Mouse (Mus musculus) lung, postnatal 0 days (tissue): Measurements from ENCODE around the gene Mcur1. TPM values are rescaled to one million over a fixed set of nuclear protein-coding genes. Genes with fewer than 3 reads are reported as not detected.

ENCODE experiments used
- ATAC-seq: fragments of 200-750 bp; cut with Nextera tagmentation; 2 replicates; pipeline ENCODE4 v1.8.0; 2017; ENCODE audit warnings: moderate library complexity
- DNase-seq: peaks from one replicate; pipeline ENCODE4 v3.0.0-alpha.2; 2016; ENCODE audit warnings: low spot score
- H3K27ac ChIP-seq: fragments of 300-500 bp; sonication (generic); 2 replicates; pipeline ENCODE4 v1.5.1; 2014; ENCODE audit warnings: antibody characterized with exemption, mild to moderate bottlenecking, low read length, mixed read lengths
- H3K27me3 ChIP-seq: fragments of 300-500 bp; sonication (generic); replicated peaks from 2 replicates; pipeline ENCODE4 v1.6.1; 2014; ENCODE audit warnings: low read length, mixed read lengths; ENCODE audit not compliant: insufficient read depth
- H3K36me3 ChIP-seq: fragments of 300-500 bp; sonication (generic); 2 replicates; pipeline ENCODE4 v1.6.1; 2014; ENCODE audit warnings: low read length, mixed read lengths; ENCODE audit not compliant: insufficient read depth
- H3K4me1 ChIP-seq: fragments of 300-500 bp; sonication (generic); 2 replicates; pipeline ENCODE4 v1.6.1; 2014; ENCODE audit warnings: antibody characterized with exemption, low read depth, low read length, mixed read lengths; ENCODE audit not compliant: insufficient read depth
- H3K4me2 ChIP-seq: fragments of 300-500 bp; sonication (generic); replicated peaks from 2 replicates; pipeline ENCODE4 v1.6.1; 2014; ENCODE audit warnings: low read depth, mild to moderate bottlenecking, low read length, moderate library complexity, mixed read lengths
- H3K4me3 ChIP-seq: fragments of 300-500 bp; sonication (generic); 2 replicates; pipeline ENCODE4 v1.5.1; 2014; ENCODE audit warnings: low read depth, low read length
- H3K9ac ChIP-seq: fragments of 300-500 bp; sonication (generic); replicated peaks from 2 replicates; pipeline ENCODE4 v1.6.1; 2014; ENCODE audit warnings: low read depth, mild to moderate bottlenecking
- H3K9me3 ChIP-seq: fragments of 300-500 bp; sonication (generic); 2 replicates; pipeline ENCODE4 v1.6.1; 2016; ENCODE audit warnings: low read length, mixed read lengths
- CTCF ChIP-seq: IDR thresholded peaks from 2 replicates; pipeline ENCODE4 v1.5.1; 2016; ENCODE audit warnings: antibody characterized with exemption, mild to moderate bottlenecking
- EP300 ChIP-seq: IDR thresholded peaks from 2 replicates; pipeline ENCODE4 v1.6.1; 2016; ENCODE audit warnings: antibody characterized with exemption, mild to moderate bottlenecking, control low read depth
- WGBS: fragments of 180-500 bp; shearing (Covaris S2); extraction: QIAGEN DNeasy Blood & Tissue Kit; methylation state at CpG from one replicate; pipeline ENCODE4 v1.1.7; 2014; 5-methylcytosine and 5-hydroxymethylcytosine counted together
- polyA plus RNA-seq: library from polyadenylated mRNA; unstranded; fragments of >200 nt; fragmentation: Nextera tagmentation; extraction: Ambion mirVana; gene quantifications from 2 replicates; pipeline ENCODE4 v1.2.1, GENCODE M21; 2015

The Mcur1 gene
- polyA plus RNA-seq, 1 experiment from 2014 or later = 20.0 TPM

DNA sequence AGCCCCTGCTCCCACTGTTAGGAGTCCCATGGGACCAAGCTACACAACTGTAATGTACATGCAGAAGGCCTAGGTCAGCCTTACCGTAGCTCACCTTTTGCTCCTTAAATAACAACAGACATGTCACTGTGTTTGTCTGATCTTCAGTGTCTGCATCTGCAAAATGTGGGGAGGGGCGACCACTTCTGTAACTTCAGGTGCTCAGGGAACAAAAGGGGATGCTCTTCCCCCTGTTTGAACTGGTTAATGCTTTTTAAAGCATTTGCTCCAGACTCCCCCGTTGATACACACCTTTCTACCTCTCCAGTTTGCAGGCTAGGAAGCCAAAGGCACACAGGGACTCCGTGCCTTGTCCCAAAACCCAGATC, 59.5 kb downstream of the Mcur1 start:
- H3K36me3 ChIP-seq = no peaks in the 10 kb centered on the region
- no peak overlapping the region for H3K4me2 ChIP-seq
- TF ChIP-seq CTCF (no peak), EP300 (no peak)
- no peak for ATAC-seq
- no peak overlapping the region for H3K4me3 ChIP-seq
- WGBS = 91% methylated on average over 4 of the region's 4 CpGs
- DNase-seq = no peak
- no peak overlapping the region for H3K9ac ChIP-seq
- no peaks in the 10 kb centered on the region for H3K27me3 ChIP-seq
- no peaks in the 10 kb centered on the region for H3K9me3 ChIP-seq
- H3K27ac ChIP-seq = no peak overlapping the region
- peaks cover 6% of the 10 kb centered on the region; the same call in 1 of the 2 replicates for H3K4me1 ChIP-seq

DNA sequence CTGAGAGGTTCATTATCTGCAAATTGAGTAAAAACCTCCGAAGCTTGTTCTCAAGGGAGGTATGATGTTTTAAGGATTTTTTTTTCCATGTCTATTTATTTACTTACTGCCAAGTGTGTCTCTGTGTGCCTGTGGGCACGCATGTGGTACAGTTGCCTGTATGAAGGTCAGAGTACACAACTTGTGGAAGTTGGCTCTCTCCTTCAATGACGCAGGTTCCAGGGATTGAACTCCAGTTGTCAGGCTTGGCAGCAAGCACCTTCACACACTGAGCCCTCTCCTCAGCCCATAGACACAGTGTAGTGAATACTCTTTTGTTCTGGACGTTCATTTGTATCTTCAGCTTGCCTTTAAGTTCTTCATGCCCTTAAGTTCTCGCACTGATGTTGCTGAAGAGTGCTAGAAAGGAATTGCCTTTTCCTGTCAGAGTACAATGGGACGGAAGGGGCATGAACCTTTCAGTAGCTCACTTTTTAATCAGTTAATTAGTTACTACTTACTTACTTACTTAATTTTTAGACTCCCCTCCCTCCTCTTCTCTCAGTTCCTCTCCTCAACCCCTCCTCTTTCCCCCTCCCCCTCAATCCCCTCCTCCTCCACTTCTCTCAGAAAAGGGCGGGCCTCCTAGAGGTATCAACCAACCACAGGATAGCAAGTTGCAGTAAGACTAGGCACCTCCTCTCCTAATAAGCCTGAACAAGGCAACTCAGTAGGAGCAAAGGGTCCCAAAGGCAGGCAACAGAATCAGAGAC, 60.1 kb downstream of the Mcur1 start:
- no peak for ATAC-seq
- no peak overlapping the region for H3K4me3 ChIP-seq
- TF ChIP-seq EP300 (no peak), CTCF (no peak)
- 48% methylated on average over 7 of the region's 7 CpGs for WGBS
- H3K9ac ChIP-seq = no peak overlapping the region
- no peaks in the 10 kb centered on the region for H3K9me3 ChIP-seq
- no peaks in the 10 kb centered on the region for H3K36me3 ChIP-seq
- peaks cover 6% of the 10 kb centered on the region; the same call in 1 of the 2 replicates for H3K4me1 ChIP-seq
- 0 out of 2 replicates have a peak overlapping the region, but pooled peaks have one; percentile 47 for H3K27ac ChIP-seq
- no peaks in the 10 kb centered on the region for H3K27me3 ChIP-seq
- no peak overlapping the region for H3K4me2 ChIP-seq
- no peak for DNase-seq

DNA sequence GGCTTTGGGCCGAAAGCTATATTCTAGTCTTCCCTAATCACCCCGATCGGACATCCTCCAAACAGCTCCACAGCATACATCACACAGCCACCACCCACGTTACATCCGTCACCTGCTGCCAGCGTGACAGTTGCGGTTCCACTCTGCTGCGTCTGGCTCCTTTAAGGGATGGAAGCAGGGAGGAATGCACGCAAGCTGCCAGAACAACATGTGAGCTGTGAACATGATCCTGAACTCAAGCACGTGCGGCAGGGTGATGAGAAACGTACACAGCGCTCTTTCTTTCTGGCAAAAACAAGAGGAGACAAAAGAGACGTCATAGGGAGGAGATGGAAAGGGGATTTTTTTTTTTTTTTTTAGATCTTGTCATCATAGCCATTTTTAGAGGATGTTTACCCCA, 61.1 kb downstream of the Mcur1 start:
- peak; percentile 80 for DNase-seq
- no peak for TF ChIP-seq CTCF
- peak; percentile 59 for TF ChIP-seq EP300
- WGBS = 42% methylated on average over 14 of the region's 14 CpGs
- Histone ChIP-seq H3K27me3 (no peaks in the 10 kb centered on the region), H3K4me2 (no peak overlapping the region), H3K9me3 (no peaks in the 10 kb centered on the region), H3K36me3 (no peaks in the 10 kb centered on the region), H3K4me3 (no peak overlapping the region), H3K27ac (no peak overlapping the region), H3K4me1 (peaks cover 6% of the 10 kb centered on the region; the same call in 1 of the 2 replicates), H3K9ac (no peak overlapping the region)
- peak; percentile 51 for ATAC-seq

DNA sequence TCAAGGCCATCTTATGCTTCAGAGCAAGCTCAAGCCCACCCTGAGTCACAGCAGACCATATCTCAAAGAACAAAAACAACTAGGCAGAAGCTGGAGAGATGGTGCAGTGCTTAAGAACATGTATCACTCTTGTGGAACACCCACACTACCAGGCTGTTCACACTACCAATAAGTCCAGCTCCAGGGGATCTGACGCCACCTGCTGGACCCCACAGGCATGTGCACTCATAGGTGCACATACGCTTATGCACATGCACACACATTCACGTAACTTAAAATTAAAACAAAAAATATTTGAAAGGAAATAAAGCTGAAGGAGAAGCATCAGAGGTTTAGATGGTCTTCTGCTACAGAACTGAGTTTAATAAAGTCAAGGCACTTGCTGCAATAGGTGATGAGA, 62.2 kb downstream of the Mcur1 start:
- 99% methylated on average over 3 of the region's 3 CpGs for WGBS

DNA sequence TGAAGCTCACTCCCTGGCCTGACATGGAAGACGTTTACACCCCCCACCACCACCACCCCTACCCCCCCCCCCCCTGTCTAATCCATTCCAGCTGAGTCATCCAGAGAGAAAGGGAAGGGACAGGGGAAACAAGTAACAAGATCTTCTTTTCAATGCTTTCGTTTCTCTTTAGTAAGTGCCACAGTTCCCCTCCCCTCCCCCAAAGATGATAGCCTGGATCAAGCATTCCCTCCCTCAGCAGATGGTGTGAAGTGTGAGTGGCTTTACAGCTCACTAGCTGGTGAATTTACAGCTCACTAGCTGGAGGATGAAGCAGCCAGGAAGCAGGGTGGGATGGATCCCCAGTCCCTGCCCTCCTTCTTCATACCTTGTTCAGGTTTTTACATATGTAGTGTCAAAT, 63.3 kb downstream of the Mcur1 start:
- Histone ChIP-seq H3K27me3 (no peaks in the 10 kb centered on the region), H3K36me3 (no peaks in the 10 kb centered on the region), H3K27ac (no peak overlapping the region), H3K9me3 (no peaks in the 10 kb centered on the region), H3K4me1 (no peaks in the 10 kb centered on the region), H3K9ac (no peak overlapping the region), H3K4me3 (no peak overlapping the region), H3K4me2 (no peak overlapping the region)
- no peak for TF ChIP-seq EP300
- TF ChIP-seq CTCF = no peak
- ATAC-seq (no peak), DNase-seq (no peak)
- WGBS = 9% methylated on average over 2 of the region's 2 CpGs

More for the DNA sequence above, 62.2 kb downstream of the Mcur1 start:
- Histone ChIP-seq H3K4me2 (no peak overlapping the region), H3K36me3 (no peaks in the 10 kb centered on the region), H3K4me1 (no peaks in the 10 kb centered on the region; the same call in 1 of the 2 replicates), H3K27ac (no peak overlapping the region), H3K9ac (no peak overlapping the region), H3K27me3 (no peaks in the 10 kb centered on the region), H3K4me3 (no peak overlapping the region), H3K9me3 (no peaks in the 10 kb centered on the region)
- TF ChIP-seq EP300 (no peak), CTCF (peak; percentile 35)
- ATAC-seq (no peak), DNase-seq (no peak)

DNA sequence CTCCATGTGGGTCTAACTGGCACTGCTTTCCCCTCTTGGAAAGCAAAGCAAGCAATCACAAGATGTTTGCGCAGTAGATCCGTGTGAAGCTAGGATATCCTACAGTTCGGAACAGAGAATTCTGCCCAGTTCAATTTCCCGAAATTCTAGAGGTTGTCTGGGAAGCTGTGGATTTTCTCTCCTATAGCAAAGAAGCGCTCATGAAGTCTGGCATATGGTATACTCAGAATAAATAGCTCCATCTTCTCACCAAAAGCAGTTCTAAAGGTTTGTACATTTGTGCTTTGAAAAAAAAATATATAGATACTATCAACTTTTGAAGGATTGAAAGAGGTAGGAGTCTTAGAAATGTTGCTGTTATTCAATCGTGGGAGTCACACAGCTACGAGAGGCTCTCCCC, 64.3 kb downstream of the Mcur1 start:
- no peak overlapping the region for H3K4me3 ChIP-seq
- no peaks in the 10 kb centered on the region for H3K4me1 ChIP-seq
- TF ChIP-seq CTCF = no peak
- TF ChIP-seq EP300 = no peak
- ATAC-seq = no peak
- DNase-seq = no peak
- no peaks in the 10 kb centered on the region for H3K36me3 ChIP-seq
- no peak overlapping the region for H3K9ac ChIP-seq
- H3K9me3 ChIP-seq = no peaks in the 10 kb centered on the region
- no peak overlapping the region for H3K4me2 ChIP-seq
- WGBS = 89% methylated on average over 7 of the region's 7 CpGs
- no peak overlapping the region for H3K27ac ChIP-seq
- no peaks in the 10 kb centered on the region for H3K27me3 ChIP-seq
